Mouse (Mus musculus) lung, postnatal 0 days (tissue): ENCODE data around the gene Gpr62. TPM values are rescaled to one million over a fixed set of nuclear protein-coding genes. Genes with fewer than 3 reads are reported as not detected.

Source experiments
- ATAC-seq: fragments of 200-750 bp; cut with Nextera tagmentation; 2 replicates; pipeline ENCODE4 v1.8.0; 2017; ENCODE audit warnings: moderate library complexity
- DNase-seq: peaks from one replicate; pipeline ENCODE4 v3.0.0-alpha.2; 2016; ENCODE audit warnings: low spot score
- H3K27ac ChIP-seq: fragments of 300-500 bp; sonication (generic); 2 replicates; pipeline ENCODE4 v1.5.1; 2014; ENCODE audit warnings: antibody characterized with exemption, mild to moderate bottlenecking, low read length, mixed read lengths
- H3K27me3 ChIP-seq: fragments of 300-500 bp; sonication (generic); replicated peaks from 2 replicates; pipeline ENCODE4 v1.6.1; 2014; ENCODE audit warnings: low read length, mixed read lengths; ENCODE audit not compliant: insufficient read depth
- H3K36me3 ChIP-seq: fragments of 300-500 bp; sonication (generic); 2 replicates; pipeline ENCODE4 v1.6.1; 2014; ENCODE audit warnings: low read length, mixed read lengths; ENCODE audit not compliant: insufficient read depth
- H3K4me1 ChIP-seq: fragments of 300-500 bp; sonication (generic); 2 replicates; pipeline ENCODE4 v1.6.1; 2014; ENCODE audit warnings: antibody characterized with exemption, low read depth, low read length, mixed read lengths; ENCODE audit not compliant: insufficient read depth
- H3K4me2 ChIP-seq: fragments of 300-500 bp; sonication (generic); replicated peaks from 2 replicates; pipeline ENCODE4 v1.6.1; 2014; ENCODE audit warnings: low read depth, mild to moderate bottlenecking, low read length, moderate library complexity, mixed read lengths
- H3K4me3 ChIP-seq: fragments of 300-500 bp; sonication (generic); 2 replicates; pipeline ENCODE4 v1.5.1; 2014; ENCODE audit warnings: low read depth, low read length
- H3K9ac ChIP-seq: fragments of 300-500 bp; sonication (generic); replicated peaks from 2 replicates; pipeline ENCODE4 v1.6.1; 2014; ENCODE audit warnings: low read depth, mild to moderate bottlenecking
- H3K9me3 ChIP-seq: fragments of 300-500 bp; sonication (generic); 2 replicates; pipeline ENCODE4 v1.6.1; 2016; ENCODE audit warnings: low read length, mixed read lengths
- CTCF ChIP-seq: IDR thresholded peaks from 2 replicates; pipeline ENCODE4 v1.5.1; 2016; ENCODE audit warnings: antibody characterized with exemption, mild to moderate bottlenecking
- EP300 ChIP-seq: IDR thresholded peaks from 2 replicates; pipeline ENCODE4 v1.6.1; 2016; ENCODE audit warnings: antibody characterized with exemption, mild to moderate bottlenecking, control low read depth
- WGBS: fragments of 180-500 bp; shearing (Covaris S2); extraction: QIAGEN DNeasy Blood & Tissue Kit; methylation state at CpG from one replicate; pipeline ENCODE4 v1.1.7; 2014; 5-methylcytosine and 5-hydroxymethylcytosine counted together
- polyA plus RNA-seq: library from polyadenylated mRNA; unstranded; fragments of >200 nt; fragmentation: Nextera tagmentation; extraction: Ambion mirVana; gene quantifications from 2 replicates; pipeline ENCODE4 v1.2.1, GENCODE M21; 2015

The Gpr62 gene
- polyA plus RNA-seq, 1 experiment from 2014 or later: 0.13 TPM

- Histone ChIP-seq H3K9me3 (no peaks in the 10 kb centered on the region), H3K4me2 (no peak overlapping the region), H3K27ac (no peak overlapping the region), H3K36me3 (no peaks in the 10 kb centered on the region), H3K27me3 (no peaks in the 10 kb centered on the region), H3K9ac (no peak overlapping the region), H3K4me3 (no peak overlapping the region), H3K4me1 (peaks cover 3% of the 10 kb centered on the region; the same call in 1 of the 2 replicates)
- 73% methylated on average over 4 of the region's 4 CpGs for WGBS
- TF ChIP-seq CTCF: no peak
- TF ChIP-seq EP300: no peak
- DNase-seq (no peak), ATAC-seq (no peak)
Observed at GRCm38 (mm10) chr9:106444836-106445235, 20.9 kb downstream of the Gpr62 start.

- ATAC-seq: no peak
- no peaks in the 10 kb centered on the region for H3K36me3 ChIP-seq
- no peak overlapping the region for H3K9ac ChIP-seq
- H3K4me3 ChIP-seq: no peak overlapping the region
- no peaks in the 10 kb centered on the region for H3K27me3 ChIP-seq
- H3K27ac ChIP-seq: no peak overlapping the region
- WGBS: 80% methylated on average over 5 of the region's 5 CpGs
- no peaks in the 10 kb centered on the region; the same call in 1 of the 2 replicates for H3K4me1 ChIP-seq
- DNase-seq: no peak
- no peak overlapping the region for H3K4me2 ChIP-seq
- no peaks in the 10 kb centered on the region for H3K9me3 ChIP-seq
- TF ChIP-seq EP300: no peak
- peak; percentile 46 for TF ChIP-seq CTCF
Observed at GRCm38 (mm10) chr9:106442680-106443079, 23.1 kb downstream of the Gpr62 start.

GRCm38 (mm10) chr9:106436566-106436965 is 29.2 kb downstream of the Gpr62 start:
- Histone ChIP-seq H3K36me3 (peaks cover 11% of the 10 kb centered on the region; the same call in 1 of the 2 replicates), H3K27ac (no peak overlapping the region), H3K4me3 (no peak overlapping the region), H3K4me2 (no peak overlapping the region), H3K9me3 (no peaks in the 10 kb centered on the region), H3K4me1 (no peaks in the 10 kb centered on the region; the same call in 1 of the 2 replicates), H3K9ac (no peak overlapping the region), H3K27me3 (no peaks in the 10 kb centered on the region)
- ATAC-seq: no peak
- no peak for DNase-seq
- TF ChIP-seq EP300 (no peak), CTCF (no peak)
- WGBS: 74% methylated on average over 9 of the region's 9 CpGs

GRCm38 (mm10) chr9:106433389-106433788 is 32.3 kb downstream of the Gpr62 start:
- no peaks in the 10 kb centered on the region for H3K27me3 ChIP-seq
- H3K9me3 ChIP-seq: no peaks in the 10 kb centered on the region
- no peak overlapping the region for H3K9ac ChIP-seq
- no peak overlapping the region for H3K4me2 ChIP-seq
- DNase-seq (no peak), ATAC-seq (no peak)
- no peak overlapping the region for H3K4me3 ChIP-seq
- 57% methylated on average over 4 of the region's 7 CpGs for WGBS
- peaks cover 11% of the 10 kb centered on the region; the same call in 1 of the 2 replicates for H3K4me1 ChIP-seq
- H3K36me3 ChIP-seq: peaks cover 14% of the 10 kb centered on the region; the same call in 1 of the 2 replicates
- H3K27ac ChIP-seq: no peak overlapping the region
- TF ChIP-seq EP300 (no peak), CTCF (no peak)

- TF ChIP-seq EP300 (no peak), CTCF (no peak)
- peak overlapping the region; percentile 95 for H3K27ac ChIP-seq
Observed at GRCm38 (mm10) chr9:106430015-106430264, 35.8 kb downstream of the Gpr62 start.

GRCm38 (mm10) chr9:106429221-106430014 is 36.3 kb downstream of the Gpr62 start, which contains the start of gene Rpl29:
Rpl29 (plus strand) TSS chr9:106429454.
- H3K4me3 ChIP-seq: peak within 1 kb of the TSS; percentile 83
- TF ChIP-seq EP300 (peak; percentile 71), CTCF (no peak)
- H3K4me1 ChIP-seq: peaks cover 11% of the 10 kb centered on the region; the same call in 1 of the 2 replicates
- H3K4me2 ChIP-seq: peak within 1 kb of the TSS; percentile 77
- ATAC-seq (peak; percentile 96), DNase-seq (peak; percentile 98)
- peaks cover 14% of the 10 kb centered on the region; the same call in 1 of the 2 replicates for H3K36me3 ChIP-seq
- no peaks in the 10 kb centered on the region for H3K27me3 ChIP-seq
- H3K9me3 ChIP-seq: no peaks in the 10 kb centered on the region
- peak within 1 kb of the TSS; percentile 95 for H3K27ac ChIP-seq
- H3K9ac ChIP-seq: peak within 1 kb of the TSS; percentile 99
- under 1% methylated on average over 54 of the region's 55 CpGs for WGBS

More at GRCm38 (mm10) chr9:106430015-106430264, 35.8 kb downstream of the Gpr62 start:
- under 1% methylated on average over 4 of the region's 4 CpGs for WGBS
- H3K4me1 ChIP-seq: peaks cover 11% of the 10 kb centered on the region; the same call in 1 of the 2 replicates
- peaks cover 14% of the 10 kb centered on the region; the same call in 1 of the 2 replicates for H3K36me3 ChIP-seq
- peak overlapping the region; percentile 99 for H3K9ac ChIP-seq
- DNase-seq (no peak), ATAC-seq (no peak)
- peak overlapping the region; percentile 83 for H3K4me3 ChIP-seq
- no peaks in the 10 kb centered on the region for H3K27me3 ChIP-seq
- H3K4me2 ChIP-seq: peak overlapping the region; percentile 77
- no peaks in the 10 kb centered on the region for H3K9me3 ChIP-seq
